Mouse (Mus musculus): ENCODE measurements around the gene Ddx21. TPM values are rescaled to one million over a fixed set of nuclear protein-coding genes. Genes with fewer than 3 reads are reported as not detected.
A peak's percentile ranks its signal among the peaks of the same experiment; 100 is the strongest.
"Not testable (repeated sequence)": the region's sequence is repeated elsewhere in the genome, so short reads cannot be mapped to it uniquely, and the experiment has no call there.

The Ddx21 gene
- 13.2 and 15.0 TPM in 2 replicates for polyA plus RNA-seq (2015; fragmentation: Nextera tagmentation; extraction: Ambion mirVana)

DNA sequence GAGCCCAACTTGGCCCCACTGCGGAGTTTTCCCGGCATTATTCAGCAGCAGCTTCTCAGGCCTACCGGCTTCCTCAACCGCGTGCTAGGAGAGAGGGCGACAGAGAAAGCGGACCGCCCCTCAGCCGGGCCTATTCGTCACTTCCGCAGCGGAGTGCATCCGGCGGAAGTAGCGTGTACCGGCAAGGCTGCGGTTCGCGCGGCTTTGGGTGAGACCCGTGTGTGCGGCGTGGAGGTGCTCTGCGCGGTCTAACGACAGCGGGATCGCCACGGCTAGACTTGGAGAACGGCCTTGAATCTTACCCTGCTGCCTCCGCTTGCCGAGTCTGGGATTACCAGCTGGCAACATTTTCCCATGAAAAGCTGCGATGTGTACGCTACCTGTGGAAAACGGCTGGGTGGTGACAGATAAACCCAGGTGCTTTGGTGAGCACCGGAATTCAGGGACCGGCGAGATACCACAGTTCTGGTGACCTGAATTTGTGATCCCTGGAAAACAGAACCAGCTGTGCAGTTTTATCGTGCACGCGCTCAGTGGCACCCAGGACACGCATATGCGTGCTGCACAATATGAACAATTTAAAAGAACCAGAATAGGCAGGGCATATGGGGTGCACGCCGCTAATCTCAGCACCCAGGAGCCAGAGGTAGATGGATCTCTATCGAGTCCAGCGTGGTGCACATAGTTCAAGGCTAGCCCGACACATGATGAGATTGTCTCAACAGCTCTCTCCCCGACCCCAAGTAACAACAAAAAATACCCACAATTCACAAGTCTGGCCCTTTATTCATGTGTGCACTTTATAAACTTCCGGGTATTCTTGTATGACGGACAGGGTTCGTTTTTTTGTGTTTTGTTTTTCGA, at the start of gene Ddx21:
Gene Ddx21, minus strand, starts transcription at position 105 of the 864 bp plus-strand sequence.
- WGBS: 7% methylated on average over 53 of the region's 53 CpGs
- peak; percentile 99 for ATAC-seq (replicated peaks)

DNA sequence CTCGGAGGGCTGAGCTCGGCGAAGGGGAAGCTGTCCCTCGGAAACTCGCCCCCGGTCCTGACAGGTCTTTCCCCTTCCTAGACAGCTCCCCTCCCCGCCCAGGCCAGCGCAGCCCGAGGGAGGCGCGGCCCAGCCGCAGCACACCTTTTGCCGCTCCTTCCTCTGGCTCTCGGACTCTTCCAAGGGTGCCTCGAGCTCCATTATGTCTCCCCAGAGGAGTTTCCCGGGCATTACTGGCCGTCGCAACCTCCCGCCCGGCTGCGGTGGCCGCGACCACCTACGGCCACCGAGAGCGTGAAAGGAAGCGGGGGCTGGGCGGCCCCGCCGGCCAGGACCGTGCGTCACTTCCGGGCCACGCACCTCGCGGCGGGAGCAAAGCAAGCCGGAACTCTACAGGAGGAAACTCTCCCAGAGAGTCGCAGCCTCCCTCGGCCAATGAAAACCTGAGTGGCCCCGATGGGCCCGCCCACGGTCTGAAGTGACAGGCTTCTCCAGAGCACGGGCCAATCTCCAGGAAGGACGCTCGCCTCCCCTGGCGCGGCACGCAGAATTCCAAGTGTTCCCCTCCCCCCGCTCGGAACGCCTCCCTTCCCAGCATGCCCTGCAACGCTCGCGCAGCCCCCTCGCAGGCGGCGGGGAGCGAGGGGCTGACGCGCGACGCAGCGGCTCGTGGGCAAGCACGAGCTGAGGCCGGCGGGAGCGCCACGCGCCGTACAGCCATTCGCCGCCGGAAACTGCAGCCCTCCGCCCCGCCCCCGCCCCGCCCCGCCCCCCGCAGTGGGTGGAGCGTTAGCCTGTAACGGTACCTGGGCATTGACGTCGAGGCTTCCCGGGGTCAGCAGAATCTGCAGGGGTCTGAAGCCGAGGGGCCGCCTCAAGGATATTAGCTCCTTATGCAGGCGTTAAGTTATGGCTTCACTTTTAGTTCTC, 49.1 kb upstream of the Ddx21 start, which contains the start of gene Ddx50:
Gene Ddx50, minus strand, starts transcription at position 338 of the 930 bp plus-strand sequence.
- WGBS: under 1% methylated on average over 86 of the region's 89 CpGs
- H3K4me3 ChIP-seq: peak within 1 kb of the TSS; percentile 90
- peak; percentile 100 for ATAC-seq (replicated peaks)

More for the DNA sequence above, at the start of gene Ddx21:
- peaks cover 10% of the 10 kb centered on the region; the same call in 1 of the 2 replicates for H3K36me3 ChIP-seq (replicated peaks)
- peak within 1 kb of the TSS; percentile 100 for H3K4me3 ChIP-seq
- peak within 1 kb of the TSS; percentile 85 for H3K27ac ChIP-seq
- H3K9me3 ChIP-seq: no peaks in the 10 kb centered on the region
- H3K9ac ChIP-seq: peak within 1 kb of the TSS; percentile 90
- peaks cover 26% of the 10 kb centered on the region for H3K4me1 ChIP-seq
- no peaks in the 10 kb centered on the region for H3K27me3 ChIP-seq (replicated peaks)
- H3K4me2 ChIP-seq: peak within 1 kb of the TSS; percentile 77

DNA sequence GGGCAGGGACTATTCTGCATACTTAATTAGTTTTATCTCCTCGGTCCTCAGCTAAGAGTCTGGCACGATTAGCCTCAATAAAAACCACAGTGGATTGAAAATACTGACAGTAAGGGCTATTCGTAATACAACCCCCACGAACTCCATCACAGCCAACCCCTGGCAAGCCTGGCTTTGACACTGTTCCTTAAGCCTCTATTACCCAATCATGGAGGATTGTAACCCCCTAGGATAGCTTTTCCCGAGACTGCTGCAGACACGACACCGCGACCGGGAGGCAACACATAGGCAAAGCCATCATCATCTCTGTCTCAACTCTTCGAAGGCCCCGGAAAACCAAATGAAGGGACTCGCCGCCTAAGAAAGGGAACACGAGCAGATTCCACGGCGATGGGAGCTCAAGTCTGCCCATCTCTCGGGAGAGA, 48.3 kb upstream of the Ddx21 start:
- 0% methylated on average over 17 of the region's 17 CpGs for WGBS
- Histone ChIP-seq H3K27me3 (replicated peaks) (no peaks in the 10 kb centered on the region), H3K9ac (peak overlapping the region; percentile 86), H3K9me3 (no peaks in the 10 kb centered on the region), H3K36me3 (replicated peaks) (peaks cover 9% of the 10 kb centered on the region; the same call in 1 of the 2 replicates), H3K4me2 (peak overlapping the region; percentile 72), H3K4me1 (peaks cover 20% of the 10 kb centered on the region), H3K27ac (peak overlapping the region; percentile 92), H3K4me3 (peak overlapping the region; percentile 90)
- no peak for ATAC-seq (replicated peaks)

More for the DNA sequence above, 49.1 kb upstream of the Ddx21 start, which contains the start of gene Ddx50:
- H3K27me3 ChIP-seq (replicated peaks): no peaks in the 10 kb centered on the region
- peaks cover 20% of the 10 kb centered on the region for H3K4me1 ChIP-seq
- H3K4me2 ChIP-seq: peak within 1 kb of the TSS; percentile 72
- H3K27ac ChIP-seq: peak within 1 kb of the TSS; percentile 92
- no peaks in the 10 kb centered on the region for H3K9me3 ChIP-seq
- H3K9ac ChIP-seq: peak within 1 kb of the TSS; percentile 86
- H3K36me3 ChIP-seq (replicated peaks): peaks cover 6% of the 10 kb centered on the region; the same call in 1 of the 2 replicates

DNA sequence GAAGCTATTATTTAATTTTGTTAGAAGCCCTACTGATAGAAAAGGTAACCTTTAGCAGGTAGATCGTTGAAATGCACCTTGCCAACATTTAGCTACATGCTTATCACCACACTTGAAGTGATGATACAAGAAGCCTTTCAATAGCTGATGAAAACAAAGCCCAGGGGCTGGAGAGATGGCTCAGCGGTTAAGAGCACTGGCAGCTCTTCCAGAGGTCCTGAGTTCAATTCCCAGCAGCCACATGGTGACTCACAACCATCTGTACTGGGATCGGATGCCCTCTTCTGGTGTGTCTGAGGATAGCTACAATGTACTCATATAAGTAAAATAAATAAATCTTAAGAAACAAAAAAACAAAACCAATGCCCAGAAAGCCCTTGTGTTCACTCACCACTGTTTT, 2.1 kb upstream of the Ddx21 start:
- no peaks in the 10 kb centered on the region for H3K27me3 ChIP-seq (replicated peaks)
- WGBS: 87% methylated on average over 3 of the region's 3 CpGs
- H3K36me3 ChIP-seq (replicated peaks): no peaks in the 10 kb centered on the region
- no peak overlapping the region for H3K4me2 ChIP-seq
- H3K4me1 ChIP-seq: peaks cover 21% of the 10 kb centered on the region
- H3K27ac ChIP-seq: no peak overlapping the region
- H3K9ac ChIP-seq: no peak overlapping the region
- H3K4me3 ChIP-seq: no peak overlapping the region
- H3K9me3 ChIP-seq: no peaks in the 10 kb centered on the region
- ATAC-seq (replicated peaks): no peak

DNA sequence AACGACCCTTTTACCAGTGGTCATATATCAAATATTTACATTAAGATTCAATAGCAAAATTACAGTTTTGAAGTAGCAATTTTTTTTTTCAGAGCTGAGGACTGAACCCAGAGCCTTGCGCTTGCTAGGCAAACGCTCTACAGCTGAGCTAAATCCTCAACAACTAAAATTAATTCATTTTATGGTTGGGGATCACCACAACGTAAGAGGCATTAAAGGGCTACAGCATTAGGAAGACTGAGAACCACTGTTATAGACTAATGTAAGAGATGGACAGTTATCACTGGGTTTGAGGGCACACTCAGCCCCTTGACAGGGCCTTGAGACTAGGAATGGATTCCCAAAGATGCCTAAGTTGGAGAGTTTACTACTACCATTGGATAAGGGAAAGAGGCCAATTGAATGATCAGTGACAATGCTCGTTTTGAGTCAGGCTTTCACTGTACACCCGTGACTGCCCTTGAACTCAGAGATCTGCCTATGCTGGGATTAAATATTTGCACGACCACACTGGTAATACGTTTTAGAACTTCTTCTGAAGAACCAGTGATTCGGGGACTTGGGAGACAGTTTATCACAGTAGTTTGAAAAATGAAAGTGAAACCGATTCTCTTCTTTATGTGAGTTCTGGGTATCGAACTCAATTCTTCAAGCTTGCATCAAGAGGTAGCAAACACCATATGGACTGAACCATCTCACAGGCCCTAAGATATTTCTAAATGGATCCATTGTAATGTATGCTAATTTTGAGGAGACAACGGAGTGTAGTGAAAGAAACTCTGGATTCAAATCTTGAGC, 1.4 kb upstream of the Ddx21 start:
- ATAC-seq (replicated peaks): no peak
- H3K9ac ChIP-seq: no peak overlapping the region
- 89% methylated on average over 12 of the region's 12 CpGs for WGBS
- H3K4me1 ChIP-seq: peaks cover 21% of the 10 kb centered on the region
- H3K27ac ChIP-seq: no peak overlapping the region
- H3K36me3 ChIP-seq (replicated peaks): 0 out of 2 replicates have a peak, but pooled peaks cover under 1% of the 10 kb centered on the region
- peak overlapping the region; percentile 100; the same call in 1 of the 2 replicates for H3K4me3 ChIP-seq
- H3K27me3 ChIP-seq (replicated peaks): no peaks in the 10 kb centered on the region
- H3K9me3 ChIP-seq: no peaks in the 10 kb centered on the region
- H3K4me2 ChIP-seq: peak overlapping the region; percentile 77; the same call in 1 of the 2 replicates

DNA sequence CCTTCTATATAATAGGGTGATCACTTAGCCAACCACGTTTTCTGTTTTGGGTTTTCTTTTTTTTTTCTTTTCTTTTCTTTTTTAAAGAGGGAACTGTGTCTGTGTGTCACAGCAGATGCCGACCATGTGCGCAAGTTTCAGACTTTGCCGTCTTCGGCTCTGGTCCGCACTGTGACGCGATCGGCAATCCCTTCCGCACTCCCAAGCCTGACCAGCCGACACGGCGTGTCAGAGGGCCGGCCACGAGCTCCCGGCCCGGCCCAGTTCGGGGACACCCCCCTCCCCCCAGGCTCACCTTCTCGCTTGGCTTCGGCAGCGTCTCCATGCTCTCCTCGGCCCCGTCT, 276 bp downstream of the Ddx21 start:
- no peaks in the 10 kb centered on the region for H3K9me3 ChIP-seq
- ATAC-seq (replicated peaks): peak; percentile 86
- peak overlapping the region; percentile 77 for H3K4me2 ChIP-seq
- peaks cover 12% of the 10 kb centered on the region; the same call in 1 of the 2 replicates for H3K36me3 ChIP-seq (replicated peaks)
- peak overlapping the region; percentile 85 for H3K27ac ChIP-seq
- under 1% methylated on average over 23 of the region's 23 CpGs for WGBS
- H3K4me3 ChIP-seq: peak overlapping the region; percentile 100
- H3K9ac ChIP-seq: peak overlapping the region; percentile 90
- H3K27me3 ChIP-seq (replicated peaks): no peaks in the 10 kb centered on the region
- H3K4me1 ChIP-seq: peaks cover 29% of the 10 kb centered on the region

DNA sequence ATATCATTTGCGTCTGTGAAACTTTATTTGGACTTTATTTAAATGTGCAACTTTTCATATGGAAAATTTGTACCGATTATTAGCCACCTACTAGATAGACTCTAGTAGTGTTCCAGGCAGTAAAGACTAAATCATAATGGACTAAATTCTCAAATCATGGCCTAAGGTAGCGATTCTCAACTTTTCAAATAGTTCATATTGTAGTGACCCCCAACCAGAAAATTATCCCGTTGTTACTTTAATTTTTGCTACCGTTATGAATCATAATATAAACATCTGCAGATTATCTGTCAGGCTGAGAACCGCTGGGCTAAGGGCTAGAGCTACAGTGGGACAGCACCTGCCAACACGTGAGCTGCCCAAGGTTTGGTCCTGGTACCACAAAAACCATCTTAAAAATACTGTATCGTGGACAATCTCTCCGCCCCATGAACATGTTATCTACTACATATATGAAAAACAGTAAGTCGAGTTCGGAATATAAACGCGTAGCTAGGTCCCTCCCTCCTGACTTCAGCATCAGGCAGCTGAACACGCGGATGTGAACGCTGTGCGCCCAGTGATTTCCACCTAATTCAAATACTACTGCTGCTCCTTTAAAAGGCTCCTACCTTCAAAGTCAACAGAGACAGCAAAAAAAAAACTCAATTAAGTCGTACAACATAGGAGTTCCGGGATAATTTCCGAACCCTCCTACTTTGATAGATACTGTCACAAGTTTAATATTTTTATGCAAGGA, 859 bp downstream of the Ddx21 start:
- Histone ChIP-seq H3K9ac (peak overlapping the region; percentile 90), H3K36me3 (replicated peaks) (peaks cover 12% of the 10 kb centered on the region; the same call in 1 of the 2 replicates), H3K4me3 (peak overlapping the region; percentile 100), H3K27me3 (replicated peaks) (no peaks in the 10 kb centered on the region), H3K9me3 (no peaks in the 10 kb centered on the region), H3K27ac (no peak overlapping the region), H3K4me2 (peak overlapping the region; percentile 77), H3K4me1 (peaks cover 29% of the 10 kb centered on the region)
- 13% methylated on average over 20 of the region's 20 CpGs for WGBS
- ATAC-seq (replicated peaks): no peak

DNA sequence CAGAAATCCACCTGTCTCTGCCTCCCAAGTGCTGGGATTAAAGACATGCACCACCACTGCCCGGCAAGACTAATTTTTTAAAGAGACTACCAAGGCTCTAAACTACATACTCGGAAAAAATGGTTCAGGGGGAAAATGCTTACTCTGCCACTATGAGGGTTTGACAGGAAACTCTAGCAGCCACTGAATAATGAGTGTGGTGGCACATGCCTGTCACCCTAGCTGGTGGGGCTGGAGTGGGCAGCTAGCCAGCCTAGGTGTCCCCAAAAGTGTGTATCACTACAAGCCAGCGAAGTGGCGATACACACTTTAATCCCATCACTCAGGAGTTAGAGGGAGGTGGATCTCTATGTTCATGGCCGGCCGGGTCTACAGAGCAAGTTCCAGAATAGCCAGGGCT, 2.0 kb downstream of the Ddx21 start:
- H3K4me1 ChIP-seq: peaks cover 29% of the 10 kb centered on the region
- H3K9ac ChIP-seq: no peak overlapping the region
- H3K4me3 ChIP-seq: no peak overlapping the region
- H3K9me3 ChIP-seq: no peaks in the 10 kb centered on the region
- WGBS: 91% methylated on average over 6 of the region's 6 CpGs
- no peak overlapping the region for H3K4me2 ChIP-seq
- peaks cover 13% of the 10 kb centered on the region; the same call in 1 of the 2 replicates for H3K36me3 ChIP-seq (replicated peaks)
- no peak for ATAC-seq (replicated peaks)
- no peaks in the 10 kb centered on the region for H3K27me3 ChIP-seq (replicated peaks)
- H3K27ac ChIP-seq: no peak overlapping the region

DNA sequence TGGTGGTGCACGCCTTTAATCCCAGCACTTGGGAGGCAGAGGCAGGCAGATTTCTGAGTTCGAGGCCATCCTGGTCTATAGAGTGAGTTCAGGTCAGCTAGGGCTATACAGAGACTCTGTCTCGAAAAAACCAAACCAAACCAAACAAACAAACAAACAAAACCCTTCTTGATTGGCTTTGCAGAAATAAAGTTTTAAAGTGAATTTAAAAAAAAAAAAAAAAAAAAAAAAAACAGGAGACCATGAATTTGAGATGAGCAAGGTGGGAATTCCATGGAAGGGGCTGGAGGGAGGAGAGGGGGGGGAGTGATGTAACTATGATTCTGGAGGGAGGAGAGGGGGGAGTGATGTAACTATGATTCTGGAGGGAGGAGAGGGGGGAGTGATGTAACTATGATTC, 2.8 kb downstream of the Ddx21 start:
- ATAC-seq (replicated peaks): not testable (repeated sequence)

DNA sequence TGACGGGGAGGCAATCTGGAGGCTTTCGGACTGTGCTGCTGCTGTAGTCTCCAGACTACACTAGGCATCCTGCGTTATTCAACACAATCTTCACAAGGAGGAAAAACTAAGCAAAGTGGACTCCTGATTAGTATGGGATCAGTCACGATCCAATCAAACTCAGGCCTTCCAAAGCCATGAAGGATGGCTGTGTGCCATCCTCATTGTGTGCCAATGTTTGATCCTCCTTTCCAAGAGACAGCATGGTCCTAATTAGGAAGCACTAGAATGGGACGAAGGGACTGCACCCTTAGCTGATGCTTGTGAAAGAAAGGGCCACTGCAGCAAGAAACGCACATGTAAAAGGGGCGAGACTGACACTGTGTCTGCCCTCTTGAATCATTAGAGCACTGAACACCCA, 9.6 kb downstream of the Ddx21 start:
- no peak overlapping the region for H3K9ac ChIP-seq
- ATAC-seq (replicated peaks): no peak
- H3K27me3 ChIP-seq (replicated peaks): no peaks in the 10 kb centered on the region
- 0 out of 2 replicates have a peak, but pooled peaks cover 4% of the 10 kb centered on the region for H3K4me1 ChIP-seq
- no peak overlapping the region for H3K27ac ChIP-seq
- no peaks in the 10 kb centered on the region for H3K9me3 ChIP-seq
- H3K36me3 ChIP-seq (replicated peaks): peaks cover 61% of the 10 kb centered on the region
- WGBS: 82% methylated on average over 7 of the region's 7 CpGs
- H3K4me2 ChIP-seq: no peak overlapping the region
- H3K4me3 ChIP-seq: no peak overlapping the region

More for the DNA sequence above, 2.8 kb downstream of the Ddx21 start:
- 94% methylated on average over 3 of the region's 3 CpGs for WGBS
- H3K27me3 ChIP-seq (replicated peaks); H3K9me3 ChIP-seq; H3K9ac ChIP-seq; H3K4me3 ChIP-seq; H3K4me2 ChIP-seq; H3K27ac ChIP-seq: not testable (repeated sequence)
- Histone ChIP-seq H3K4me1 (peaks cover 29% of the 10 kb centered on the region), H3K36me3 (replicated peaks) (peaks cover 18% of the 10 kb centered on the region)

DNA sequence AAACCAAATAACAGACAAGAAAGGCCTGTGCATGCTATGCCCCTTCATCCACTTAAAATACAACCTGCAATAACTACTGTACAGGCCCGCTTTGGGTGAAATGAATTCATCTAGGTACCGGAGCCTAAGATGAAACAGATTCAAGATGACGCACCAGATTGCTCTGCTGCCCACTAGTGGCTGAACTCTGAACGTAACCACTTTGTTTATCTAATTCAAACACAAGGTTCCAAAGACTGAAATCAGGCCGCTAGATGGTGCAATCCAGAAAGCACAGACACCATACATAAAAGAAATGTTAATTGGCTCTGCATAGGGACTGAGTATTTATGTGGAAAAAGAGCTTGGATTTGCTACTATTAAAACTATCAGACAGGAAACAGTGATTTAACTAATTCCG, 11.9 kb downstream of the Ddx21 start:
- H3K4me2 ChIP-seq: no peak overlapping the region
- peaks cover 76% of the 10 kb centered on the region for H3K36me3 ChIP-seq (replicated peaks)
- no peak overlapping the region for H3K27ac ChIP-seq
- no peak overlapping the region for H3K9ac ChIP-seq
- WGBS: 32% methylated on average over 6 of the region's 6 CpGs
- no peak overlapping the region for H3K4me3 ChIP-seq
- ATAC-seq (replicated peaks): peak; percentile 80
- no peaks in the 10 kb centered on the region for H3K27me3 ChIP-seq (replicated peaks)
- no peaks in the 10 kb centered on the region for H3K9me3 ChIP-seq
- H3K4me1 ChIP-seq: no peaks in the 10 kb centered on the region
